Mouse (Mus musculus): ENCODE data around the gene Qrfp.

Qrfp gene

GRCm38 (mm10) chr2:31769115-31769514 is 41.3 kb downstream of the Qrfp start:
- DNase-seq: no peak

GRCm38 (mm10) chr2:31767815-31768214 is 42.6 kb downstream of the Qrfp start:
- no peak for DNase-seq

- no peak for DNase-seq
These were observed 43.3 kb downstream of the Qrfp start for GRCm38 (mm10) chr2:31767104-31767503.

GRCm38 (mm10) chr2:31763271-31763670 is 47.1 kb downstream of the Qrfp start:
- no peak for DNase-seq

GRCm38 (mm10) chr2:31762853-31763252 is 47.5 kb downstream of the Qrfp start:
- DNase-seq: no peak

- no peak for DNase-seq
These were observed 48.2 kb downstream of the Qrfp start for GRCm38 (mm10) chr2:31762155-31762554.

- no peak for DNase-seq
These were observed 48.8 kb downstream of the Qrfp start for GRCm38 (mm10) chr2:31761585-31761984.

GRCm38 (mm10) chr2:31761115-31761531 is 49.3 kb downstream of the Qrfp start:
- DNase-seq: no peak

GRCm38 (mm10) chr2:31760486-31760885 is 49.9 kb downstream of the Qrfp start:
- DNase-seq: peak; percentile 13

- peak; percentile 86 for DNase-seq
These were observed 50.5 kb downstream of the Qrfp start for GRCm38 (mm10) chr2:31759751-31760460.

- no peak for DNase-seq
These were observed 51.4 kb downstream of the Qrfp start for GRCm38 (mm10) chr2:31758966-31759365.

GRCm38 (mm10) chr2:31757472-31757871 is 52.9 kb downstream of the Qrfp start:
- no peak for DNase-seq

Data from thymus, postnatal 25 days (tissue).